Mouse (Mus musculus) gonadal fat pad, adult 2 months (tissue): ENCODE results near the gene Ndufc1. TPM values are rescaled to one million over a fixed set of nuclear protein-coding genes. Genes with fewer than 3 reads are reported as not detected.
"Not testable (repeated sequence)": the region's sequence is repeated elsewhere in the genome, so short reads cannot be mapped to it uniquely, and the experiment has no call there.

Experiments
- DNase-seq: peaks from one replicate; pipeline ENCODE4 v3.0.0-alpha.2; 2012; ENCODE audit warnings: low read depth
- polyA plus RNA-seq: library from polyadenylated mRNA; depleted of rRNA; stranded (reverse); fragments of >200 nt; gene quantifications from 2 replicates; pipeline ENCODE4 v1.2.3, GENCODE M21; 2012; rRNA removed

Ndufc1 gene
- polyA plus RNA-seq, 1 experiment: 75.9 TPM

GRCm38 (mm10) chr3:51368011-51368410, 40.8 kb downstream of the Ndufc1 start:
- peak; percentile 80 for DNase-seq

GRCm38 (mm10) chr3:51366926-51367325, 41.9 kb downstream of the Ndufc1 start:
- no peak for DNase-seq

DNA sequence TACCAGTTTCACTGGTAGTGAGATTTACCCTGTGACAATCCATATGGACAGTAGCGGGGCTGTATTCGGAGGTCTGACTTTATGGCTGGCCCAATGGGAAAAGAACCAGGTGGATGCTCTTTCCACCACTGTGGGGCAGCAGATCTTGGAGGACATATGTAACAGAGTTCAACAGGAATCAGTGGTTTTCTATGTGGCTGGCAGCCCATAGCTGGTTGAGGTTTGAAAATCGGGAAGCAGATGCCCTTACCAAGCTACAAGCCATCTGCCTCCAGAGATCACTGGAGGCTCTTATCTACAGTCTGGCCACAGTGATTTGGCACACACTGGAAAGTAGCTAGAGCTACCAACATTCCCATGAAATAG, 43.3 kb downstream of the Ndufc1 start:
- DNase-seq: no peak

GRCm38 (mm10) chr3:51364703-51365516, 43.9 kb downstream of the Ndufc1 start:
- no peak for DNase-seq

GRCm38 (mm10) chr3:51361066-51361465, 47.7 kb downstream of the Ndufc1 start:
- no peak for DNase-seq

DNA sequence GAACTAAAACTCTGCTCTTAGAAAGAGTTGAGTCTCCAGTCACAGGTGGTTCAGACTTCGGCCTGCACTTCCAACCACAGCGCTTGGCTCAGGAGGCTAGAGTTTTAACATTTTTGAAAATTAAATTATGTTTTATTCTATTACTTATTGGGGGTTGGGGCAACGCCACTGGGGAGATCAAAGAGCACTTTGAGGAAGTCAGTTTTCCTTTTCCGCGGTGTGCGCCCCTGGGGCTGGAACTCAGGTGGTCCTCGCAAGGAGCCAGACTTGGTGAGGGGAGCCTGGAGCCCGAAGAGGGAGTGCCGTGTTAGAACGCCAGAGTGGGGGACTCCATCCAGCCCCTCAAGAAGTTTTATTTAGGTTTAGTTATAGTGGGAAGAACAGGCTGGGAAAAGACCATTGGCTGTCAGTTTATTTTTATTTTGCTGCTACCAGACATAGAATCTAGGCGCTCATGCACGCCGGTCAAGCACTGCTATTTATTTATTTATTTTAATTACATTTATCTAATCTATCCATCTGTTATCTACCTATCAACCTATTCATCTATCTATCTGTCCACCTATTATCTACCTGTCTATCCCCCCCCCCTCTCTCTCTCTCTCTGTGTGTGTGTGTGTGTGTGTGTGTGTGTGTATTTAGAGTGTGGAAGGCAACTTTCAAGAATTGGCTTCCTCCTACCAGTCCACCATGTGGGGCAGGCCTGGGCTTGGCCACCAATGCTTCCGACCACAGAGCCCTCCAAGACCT, 49.1 kb downstream of the Ndufc1 start:
- no peak for DNase-seq

DNA sequence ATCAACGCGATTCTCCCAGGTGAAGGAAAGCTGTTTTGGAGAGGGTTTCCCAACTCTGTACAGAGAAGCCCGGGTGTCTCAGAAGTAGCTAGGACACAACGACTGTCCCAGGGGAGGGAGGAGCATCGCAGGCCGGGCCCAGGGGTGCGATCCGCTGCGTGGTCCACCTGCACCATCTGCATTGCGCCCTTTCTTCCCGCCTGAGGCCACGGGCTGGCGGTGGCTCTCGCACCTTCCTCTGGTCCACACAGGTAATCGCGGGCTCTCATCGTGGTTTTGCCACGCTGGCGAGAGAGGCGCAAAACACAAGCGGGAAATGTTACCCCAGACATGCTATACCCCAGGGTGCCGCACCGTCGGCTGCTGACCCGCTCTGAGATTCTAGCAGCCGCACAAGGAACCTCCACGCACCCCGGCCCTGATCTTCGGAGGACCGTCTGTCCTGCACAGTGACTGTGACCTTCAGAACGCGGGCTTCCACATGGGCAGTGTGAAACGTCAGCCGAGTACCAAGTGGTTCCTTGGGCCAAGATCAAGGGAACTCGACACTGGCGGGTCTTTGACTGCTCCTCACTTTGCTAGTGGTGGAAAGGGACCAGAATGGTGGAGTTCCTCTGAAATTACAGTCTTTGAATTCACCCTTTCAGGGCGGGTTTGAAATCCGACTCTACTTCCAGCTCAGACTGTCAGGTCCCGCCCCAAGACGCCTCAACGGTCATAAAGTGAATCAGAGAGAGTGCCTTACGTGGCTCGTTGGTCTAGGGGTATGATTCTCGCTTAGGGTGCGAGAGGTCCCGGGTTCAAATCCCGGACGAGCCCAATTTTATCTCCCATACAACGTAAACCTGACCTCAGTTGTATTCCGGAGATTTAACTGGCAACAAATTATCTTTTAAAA, 49.9 kb downstream of the Ndufc1 start:
- no peak for DNase-seq

GRCm38 (mm10) chr3:51358181-51358580, 50.6 kb downstream of the Ndufc1 start:
- no peak for DNase-seq

GRCm38 (mm10) chr3:51357624-51358023, 51.2 kb downstream of the Ndufc1 start:
- DNase-seq: no peak

DNA sequence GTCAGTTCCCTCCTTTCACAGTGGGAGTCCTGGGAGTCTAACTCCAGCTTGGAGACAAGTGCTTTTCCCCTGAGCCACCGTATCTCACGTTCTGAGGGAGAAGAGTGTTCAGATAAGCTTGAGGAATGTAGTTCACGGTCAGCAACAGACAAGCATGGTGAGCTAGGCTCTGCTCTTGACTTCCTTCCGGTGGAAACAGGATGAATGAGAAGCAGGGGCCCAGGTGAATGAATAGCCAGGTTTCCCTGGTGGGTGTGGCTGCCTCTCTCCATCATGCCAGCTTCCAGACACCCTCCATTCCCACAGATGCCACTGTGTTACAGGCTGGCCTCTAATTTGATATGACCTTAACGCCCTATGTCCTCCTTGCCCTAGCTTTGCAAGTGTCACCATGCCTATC, 51.7 kb downstream of the Ndufc1 start:
- no peak for DNase-seq

- DNase-seq: not testable (repeated sequence)
Measured at GRCm38 (mm10) chr3:51354956-51355355, 53.8 kb downstream of the Ndufc1 start.

Other genes with a start within 250 kb of the Ndufc1 start
- gene Noct, start 184.5 kb downstream of the Ndufc1 start, polyA plus RNA-seq: 14.4 and 18.1 TPM in 2 replicates
- gene Elf2, start 68.3 kb downstream of the Ndufc1 start, polyA plus RNA-seq: 32.7 and 36.7 TPM in 2 replicates
- 0.96 and 2.9 TPM in 2 replicates for gene Mgarp, start 12.2 kb downstream of the Ndufc1 start, polyA plus RNA-seq
- 4.1 and 4.5 TPM in 2 replicates for gene Naa15, start 6.2 kb upstream of the Ndufc1 start, polyA plus RNA-seq
- 8.8 and 11.8 TPM in 2 replicates for gene Rab33b, start 74.9 kb upstream of the Ndufc1 start, polyA plus RNA-seq
- 19.1 and 25.7 TPM in 2 replicates for gene Setd7, start 151.9 kb upstream of the Ndufc1 start, polyA plus RNA-seq